In genomic region chr9:63346029-63346428, GRCm38 (mm10) we compare ENCODE assay signal across 16 mouse cellular contexts. TPM values are rescaled to one million over a fixed set of nuclear protein-coding genes. Genes with fewer than 3 reads are reported as not detected.
DNase-seq lines count a peak whose midpoint lies in the region; ATAC-seq and TF ChIP-seq lines count a peak whose summit lies in the region.
"Had no signal": no experiment of that assay in that cellular context is flagged by ENCODE, and none has a peak within 500 bp of the region (broad histone marks: within the 10 kb centered on the region; RNA-seq: fewer than 3 reads in every experiment).

No protein-coding gene starts in this region.

- H3K27me3 ChIP-seq in kidney, postnatal 0 days (ENCODE audit: insufficient read depth, low read length) = no peaks in the 10 kb centered on the region
- H3K27me3 ChIP-seq: embryonic facial prominence, embryonic 13.5 days; forebrain, embryonic 15.5 days; limb, embryonic 12.5 days had no signal

- no peak overlapping the region for H3K4me3 ChIP-seq in kidney, postnatal 0 days (replicated peaks; ENCODE audit: low read depth, low read length)
- H3K4me3 ChIP-seq: embryonic facial prominence, embryonic 13.5 days; forebrain, embryonic 15.5 days; limb, embryonic 12.5 days; myocyte had no signal

- no peak overlapping the region for H3K9ac ChIP-seq in kidney, postnatal 0 days (ENCODE audit: low read depth, low read length)
- H3K9ac ChIP-seq: embryonic facial prominence, embryonic 13.5 days; forebrain, embryonic 15.5 days; limb, embryonic 12.5 days had no signal

- H3K4me1 ChIP-seq in kidney, postnatal 0 days (replicated peaks; ENCODE audit: insufficient read depth, low read length) = peaks cover 5% of the 10 kb centered on the region; the same call in 1 of the 2 replicates
- H3K4me1 ChIP-seq: forebrain, embryonic 15.5 days; limb, embryonic 12.5 days had no signal

- ATAC-seq in cerebellum, adult (ENCODE audit: insufficient number of reproducible peaks, low FRiP score, low TSS enrichment) = peak; percentile 58; the same call in 1 of the 2 replicates
- ATAC-seq in kidney, postnatal 0 days (replicated peaks; ENCODE audit: low FRiP score, low read depth) = no peak
- ATAC-seq: forebrain, embryonic 15.5 days had no signal

- DNase-seq in cerebellum, postnatal 4 days (ENCODE audit: low spot score in 2 of 2) = no peak
- DNase-seq in kidney, postnatal 0 days (ENCODE audit: low spot score) = no peak
- DNase-seq in kidney, postnatal 10 days = no peak
- DNase-seq in cerebellum, adult 9-10 months = peak; percentile 73
- peak; percentile 19 to 30 for DNase-seq in heart, postnatal 14 days
- no peak for DNase-seq in adrenal gland, adult 2 months
- no peak for DNase-seq in thymus, postnatal 0 days (ENCODE audit: low spot score)
- DNase-seq: adrenal gland, postnatal 10 days; kidney, postnatal 14 days; lung, adult 18-20 months had no signal

- intact Hi-C loops in heart, postnatal 14 days (cut with DNase I) = no loop called here

- no peak overlapping the region for H3K4me2 ChIP-seq in kidney, postnatal 0 days (ENCODE audit: low read length)
- H3K4me2 ChIP-seq: embryonic facial prominence, embryonic 13.5 days; forebrain, embryonic 15.5 days; limb, embryonic 12.5 days had no signal

- H3K27ac ChIP-seq in kidney, postnatal 0 days = 0 out of 2 replicates have a peak overlapping the region, but pooled peaks have one; percentile 15
- H3K27ac ChIP-seq: embryonic facial prominence, embryonic 13.5 days; forebrain, embryonic 15.5 days; limb, embryonic 12.5 days; stomach, postnatal 0 days had no signal

- 72% methylated on average over 6 of the region's 6 CpGs for WGBS in kidney, postnatal 0 days

- TF ChIP-seq CTCF in kidney, postnatal 0 days (IDR thresholded peaks at IDR 0.05; ENCODE audit: low read depth) = no peak

- H3K9me3 ChIP-seq in kidney, postnatal 0 days (replicated peaks; ENCODE audit: low read length) = no peaks in the 10 kb centered on the region
- H3K9me3 ChIP-seq: embryonic facial prominence, embryonic 13.5 days; forebrain, embryonic 15.5 days; limb, embryonic 12.5 days had no signal

- 0 out of 2 replicates have a peak, but pooled peaks cover 3% of the 10 kb centered on the region for H3K36me3 ChIP-seq in kidney, postnatal 0 days (ENCODE audit: insufficient read depth, low read length)
- H3K36me3 ChIP-seq: forebrain, embryonic 15.5 days had no signal

RNA-seq across cellular contexts. Expression of gene Map2k5, which starts 31.7 kb away (rescaled TPM):
- polyA plus RNA-seq in kidney, postnatal 0 days (2015; fragmentation: Nextera tagmentation; extraction: Ambion mirVana) = 29.5 and 31.4 TPM in 2 replicates
- total RNA-seq in heart, postnatal 14 days (2021) = 10 to 100 TPM; 20.6 to 21.0 TPM
- total RNA-seq in adrenal gland, adult 2 months (2021) = 10 to 100 TPM; 23.9 to 31.1 TPM
- polyA plus RNA-seq in adrenal gland, adult 2 months (2012; rRNA removed) = 86.9 and 96.0 TPM in 2 replicates
- 42.2 and 47.1 TPM in 2 replicates for polyA plus RNA-seq in thymus, postnatal 0 days (2015; fragmentation: Nextera tagmentation; extraction: Ambion mirVana)

RNA-seq across cellular contexts. Expression of gene 2300009A05Rik, which starts 53.0 kb away (rescaled TPM):
- polyA plus RNA-seq in kidney, postnatal 0 days (2015; fragmentation: Nextera tagmentation; extraction: Ambion mirVana) = 113 and 127 TPM in 2 replicates
- 10 to 100 TPM; 51.4 to 55.9 TPM for total RNA-seq in heart, postnatal 14 days (2021)
- 10 to 100 TPM; 43.3 to 50.5 TPM for total RNA-seq in adrenal gland, adult 2 months (2021)
- 228 and 230 TPM in 2 replicates for polyA plus RNA-seq in adrenal gland, adult 2 months (2012; rRNA removed)
- 113 and 119 TPM in 2 replicates for polyA plus RNA-seq in thymus, postnatal 0 days (2015; fragmentation: Nextera tagmentation; extraction: Ambion mirVana)

Comparison
In these comparisons a context has a peak if more than half of its experiments do, and no peak if none do; other contexts are left out.
1. DNase-seq: peak in cerebellum, adult 9-10 months (single experiment) and heart, postnatal 14 days (2 of 2); none in cerebellum, postnatal 4 days (0 of 2), kidney, postnatal 0 days (single experiment), kidney, postnatal 10 days (single experiment), adrenal gland, adult 2 months (single experiment) and thymus, postnatal 0 days (single experiment).